Mouse (Mus musculus): ENCODE data around the gene Pdlim4. TPM values are rescaled to one million over a fixed set of nuclear protein-coding genes. Genes with fewer than 3 reads are reported as not detected.

The Pdlim4 gene
- total and polyA plus RNA-seq, 3 experiments: not detected

DNA sequence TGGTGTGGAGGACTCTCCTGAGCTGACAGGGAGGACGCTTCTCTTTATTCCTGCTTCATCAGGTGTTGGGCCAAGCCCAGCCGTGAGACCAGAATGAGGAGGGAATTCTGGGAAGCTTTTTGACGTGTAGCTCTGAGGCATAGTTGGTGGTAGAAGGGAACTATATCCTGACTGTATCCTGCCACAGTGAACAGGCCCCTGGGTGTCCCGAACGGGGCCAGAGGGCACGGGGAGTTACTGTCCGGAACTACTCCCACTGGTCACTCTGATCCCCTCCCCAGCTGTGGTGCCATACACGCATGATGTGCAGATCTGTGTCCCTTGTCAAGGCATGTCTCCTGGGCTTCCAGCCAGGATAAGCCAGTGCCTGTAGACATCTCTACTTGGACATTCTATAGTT lies 46.5 kb upstream of the Pdlim4 start:
- no peak overlapping the region for H3K4me2 ChIP-seq (ENCODE audit: insufficient read depth, low read depth, poor library complexity, severe bottlenecking)
- H3K4me1 ChIP-seq (ENCODE audit: control insufficient read depth in 1 of 2, insufficient read depth in 2 of 2): peaks cover 9 to 18% of the 10 kb centered on the region in 2 experiments; a peak in 3 of 4 replicates
- no peaks in the 10 kb centered on the region for H3K36me3 ChIP-seq (replicated peaks in 1 of 2; ENCODE audit: control insufficient read depth in 1 of 2, insufficient read depth in 1 of 2, low read length in 1 of 2)
- DNase-seq (ENCODE audit: extremely low read depth): no peak
- TF ChIP-seq USF1 (IDR thresholded peaks at IDR 0.05; ENCODE audit: low read depth, low read length) (no peak), ELF1 (IDR thresholded peaks at IDR 0.05; ENCODE audit: low read depth, low read length) (no peak), PAX5 (IDR thresholded peaks at IDR 0.05; ENCODE audit: low read length) (no peak)
- dilution Hi-C loops (cut with MboI; ENCODE audit: extremely low pct_ligation_motif_present, extremely low pct_unique_long_range_greater_than_20kb, low sequenced_read_pairs): no loop called here
- in situ Hi-C loops (cut with MboI; ENCODE audit: low pct_ligation_motif_present, low pct_unique_long_range_greater_than_20kb, low sequenced_read_pairs): no loop called here
- no peak overlapping the region for H3K9ac ChIP-seq (ENCODE audit: insufficient read depth, low read depth)
- no peaks in the 10 kb centered on the region for H3K9me3 ChIP-seq (replicated peaks; ENCODE audit: low read length)
- H3K4me3 ChIP-seq (replicated peaks in 1 of 3; ENCODE audit: low read depth in 2 of 3, low read length in 2 of 3, poor library complexity in 1 of 3): no peak overlapping the region
- no peak overlapping the region for H3K27ac ChIP-seq (ENCODE audit: insufficient read depth, low read depth)
- H3K79me2 ChIP-seq (replicated peaks; ENCODE audit: control insufficient read depth, extremely low read depth, insufficient read depth, poor library complexity, severe bottlenecking): no peaks in the 10 kb centered on the region
- H3K27me3 ChIP-seq (replicated peaks): no peaks in the 10 kb centered on the region

DNA sequence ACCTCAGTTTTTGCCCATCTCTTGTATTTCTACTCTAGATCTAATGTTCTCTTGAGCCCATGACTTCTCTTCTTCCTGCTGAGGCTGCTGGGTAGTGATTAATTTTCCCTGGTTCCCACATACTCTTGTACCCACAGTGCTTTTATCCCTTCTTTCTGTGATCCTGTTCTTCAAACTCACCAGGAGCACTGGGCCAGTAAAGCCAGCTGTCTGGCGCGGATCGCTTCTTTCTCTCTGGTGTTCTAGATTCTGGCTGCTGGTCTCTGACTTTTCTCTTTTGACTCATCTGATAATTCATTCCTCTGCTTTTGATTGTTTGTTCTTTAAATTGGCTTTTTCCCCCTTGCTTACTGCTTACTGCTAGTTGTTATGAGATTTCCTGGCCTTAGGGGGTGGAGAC lies 45.9 kb upstream of the Pdlim4 start:
- in situ Hi-C loops (cut with MboI; ENCODE audit: low pct_ligation_motif_present, low pct_unique_long_range_greater_than_20kb, low sequenced_read_pairs) (no loop called here), dilution Hi-C loops (cut with MboI; ENCODE audit: extremely low pct_ligation_motif_present, extremely low pct_unique_long_range_greater_than_20kb, low sequenced_read_pairs) (no loop called here)
- DNase-seq (ENCODE audit: extremely low read depth): no peak
- H3K79me2 ChIP-seq (replicated peaks; ENCODE audit: control insufficient read depth, extremely low read depth, insufficient read depth, poor library complexity, severe bottlenecking): no peaks in the 10 kb centered on the region
- peaks cover 6 to 18% of the 10 kb centered on the region in 2 experiments; a peak in 3 of 4 replicates for H3K4me1 ChIP-seq (ENCODE audit: control insufficient read depth in 1 of 2, insufficient read depth in 2 of 2)
- no peak overlapping the region for H3K9ac ChIP-seq (ENCODE audit: insufficient read depth, low read depth)
- TF ChIP-seq CTCF (conservative IDR thresholded peaks at IDR 0.05 in 1 of 2, IDR thresholded peaks at IDR 0.05 in 1 of 2; ENCODE audit: low read depth in 2 of 2, low read length in 2 of 2) (no peak), GABPA (IDR thresholded peaks at IDR 0.05; ENCODE audit: insufficient replicate concordance, low read depth, low read length) (no peak), MEF2A (IDR thresholded peaks at IDR 0.05; ENCODE audit: borderline replicate concordance, low read depth, low read length) (no peak), ETS1 (conservative IDR thresholded peaks at IDR 0.05; ENCODE audit: low read depth, low read length) (no peak), HCFC1 (IDR thresholded peaks at IDR 0.05; ENCODE audit: low read depth, low read length) (no peak), MAFK (IDR thresholded peaks at IDR 0.05; ENCODE audit: insufficient replicate concordance, low read length) (no peak), E2F4 (IDR thresholded peaks at IDR 0.05; ENCODE audit: insufficient replicate concordance, low read depth, low read length) (no peak), IRF4 (IDR thresholded peaks at IDR 0.05; ENCODE audit: low read depth, low read length) (no peak), RAD21 (IDR thresholded peaks at IDR 0.05; ENCODE audit: low read depth, low read length) (no peak), ZC3H11A (IDR thresholded peaks at IDR 0.05; ENCODE audit: low read depth, low read length) (no peak), SMC3 (IDR thresholded peaks at IDR 0.05; ENCODE audit: low read depth, low read length) (no peak), NELFE (IDR thresholded peaks at IDR 0.05; ENCODE audit: low read depth, low read length) (no peak), KAT2A (IDR thresholded peaks at IDR 0.05; ENCODE audit: insufficient replicate concordance, low read length) (no peak), BHLHE40 (IDR thresholded peaks at IDR 0.05; ENCODE audit: low read depth, low read length) (no peak), POLR2AphosphoS2 (IDR thresholded peaks at IDR 0.05; ENCODE audit: low read depth, low read length) (no peak), MAX (IDR thresholded peaks at IDR 0.05; ENCODE audit: low read length) (no peak), PAX5 (IDR thresholded peaks at IDR 0.05; ENCODE audit: low read length) (no peak), EP300 (IDR thresholded peaks at IDR 0.05; ENCODE audit: low read length) (no peak), ELF1 (IDR thresholded peaks at IDR 0.05; ENCODE audit: low read depth, low read length) (no peak)
- no peaks in the 10 kb centered on the region for H3K27me3 ChIP-seq (replicated peaks)
- H3K36me3 ChIP-seq (replicated peaks in 1 of 2; ENCODE audit: control insufficient read depth in 1 of 2, insufficient read depth in 1 of 2, low read length in 1 of 2): no peaks in the 10 kb centered on the region
- H3K4me3 ChIP-seq (replicated peaks in 1 of 3; ENCODE audit: low read depth in 2 of 3, low read length in 2 of 3, poor library complexity in 1 of 3): no peak overlapping the region
- no peaks in the 10 kb centered on the region for H3K9me3 ChIP-seq (replicated peaks; ENCODE audit: low read length)
- no peak overlapping the region for H3K4me2 ChIP-seq (ENCODE audit: insufficient read depth, low read depth, poor library complexity, severe bottlenecking)
- H3K27ac ChIP-seq (ENCODE audit: insufficient read depth, low read depth): no peak overlapping the region

All from CH12.LX (cell line).